Mouse (Mus musculus) cerebellum, adult (tissue): ENCODE data around the gene Knstrn.
A peak's percentile ranks its signal among the peaks of the same experiment; 100 is the strongest.

Source experiments
- ATAC-seq: cut with Nextera tagmentation; 2 replicates; pipeline ENCODE4 v1.9.2; 2017; ENCODE audit warnings: mild to moderate bottlenecking, moderate library complexity, mixed read lengths; ENCODE audit not compliant: insufficient number of reproducible peaks, low FRiP score, low TSS enrichment

The Knstrn gene

GRCm38 (mm10) chr2:118846246-118846645 lies 32.4 kb downstream of the Knstrn start:
- ATAC-seq, result no peak

- ATAC-seq, result no peak
Observed at GRCm38 (mm10) chr2:118851756-118852155, 38.0 kb downstream of the Knstrn start.

GRCm38 (mm10) chr2:118861454-118862339 lies 47.9 kb downstream of the Knstrn start, which contains the start of gene Ivd:
TSS of gene Ivd (plus strand) at chr2:118861954.
- ATAC-seq, result peak; percentile 100

- no peak for ATAC-seq
Observed at GRCm38 (mm10) chr2:118862340-118862675, 48.5 kb downstream of the Knstrn start.

GRCm38 (mm10) chr2:118870601-118871000 lies 56.8 kb downstream of the Knstrn start:
- no peak for ATAC-seq

- ATAC-seq, result no peak
Observed at GRCm38 (mm10) chr2:118871032-118871431, 57.2 kb downstream of the Knstrn start.

GRCm38 (mm10) chr2:118873018-118873417 lies 59.2 kb downstream of the Knstrn start:
- ATAC-seq, result no peak

- no peak for ATAC-seq
Observed at GRCm38 (mm10) chr2:118873890-118874430, 60.2 kb downstream of the Knstrn start.

- no peak for ATAC-seq
Observed at GRCm38 (mm10) chr2:118875316-118875715, 61.5 kb downstream of the Knstrn start.

- ATAC-seq, result no peak
Observed at GRCm38 (mm10) chr2:118876453-118876852, 62.6 kb downstream of the Knstrn start.

GRCm38 (mm10) chr2:118881019-118881418 lies 67.2 kb downstream of the Knstrn start:
- ATAC-seq, result no peak

GRCm38 (mm10) chr2:118881956-118882355 lies 68.2 kb downstream of the Knstrn start:
- no peak for ATAC-seq

- ATAC-seq, result peak; percentile 79
Observed at GRCm38 (mm10) chr2:118882840-118883679, 69.3 kb downstream of the Knstrn start.

- ATAC-seq, result no peak
Observed at GRCm38 (mm10) chr2:118887440-118887839, 73.6 kb downstream of the Knstrn start.

- no peak for ATAC-seq
Observed at GRCm38 (mm10) chr2:118887845-118888548, 74.2 kb downstream of the Knstrn start.

- no peak for ATAC-seq
Observed at GRCm38 (mm10) chr2:118891173-118891572, 77.4 kb downstream of the Knstrn start.

- no peak for ATAC-seq
Observed at GRCm38 (mm10) chr2:118895990-118896913, 82.4 kb downstream of the Knstrn start.

GRCm38 (mm10) chr2:118896914-118897291 lies 83.1 kb downstream of the Knstrn start:
- no peak for ATAC-seq

GRCm38 (mm10) chr2:118897392-118897791 lies 83.6 kb downstream of the Knstrn start:
- no peak for ATAC-seq
